ENCODE assay signal across 8 mouse cellular contexts in genomic region chr5:123931131-123931530, GRCm38 (mm10). TPM values are rescaled to one million over a fixed set of nuclear protein-coding genes. Genes with fewer than 3 reads are reported as not detected.
DNase-seq lines count a peak whose midpoint lies in the region; ATAC-seq and TF ChIP-seq lines count a peak whose summit lies in the region.

No protein-coding gene starts in this region.

- no peaks in the 10 kb centered on the region for H3K27me3 ChIP-seq in heart, embryonic 11.5 days (ENCODE audit: control insufficient read depth, insufficient read depth, low read length)
- H3K27me3 ChIP-seq in E14TG2a.4 (ENCODE audit: insufficient read depth, low read length): no peaks in the 10 kb centered on the region
- H3K27me3 ChIP-seq in forebrain, postnatal 0 days (ENCODE audit: insufficient read depth, low read length): no peaks in the 10 kb centered on the region
- H3K27me3 ChIP-seq in liver, postnatal 0 days (ENCODE audit: insufficient read depth, low read length): no peaks in the 10 kb centered on the region

- WGBS in heart, embryonic 11.5 days (ENCODE audit: insufficient replicate concordance): 48% methylated on average over 13 of the region's 13 CpGs
- WGBS in forebrain, postnatal 0 days: 50% methylated on average over 13 of the region's 13 CpGs
- 44% methylated on average over 13 of the region's 13 CpGs for WGBS in liver, postnatal 0 days (ENCODE audit: insufficient replicate concordance)

- H3K4me1 ChIP-seq in heart, embryonic 11.5 days (ENCODE audit: control insufficient read depth, insufficient read depth, low read length): peaks cover 7% of the 10 kb centered on the region; the same call in 1 of the 2 replicates
- peaks cover 27% of the 10 kb centered on the region for H3K4me1 ChIP-seq in E14TG2a.4 (replicated peaks; ENCODE audit: low read depth, low read length)
- no peaks in the 10 kb centered on the region for H3K4me1 ChIP-seq in forebrain, postnatal 0 days (ENCODE audit: insufficient read depth)
- H3K4me1 ChIP-seq in liver, postnatal 0 days (ENCODE audit: insufficient read depth): peaks cover 8% of the 10 kb centered on the region; the same call in 1 of the 2 replicates

- no peak for TF ChIP-seq CTCF in E14TG2a.4 (conservative IDR thresholded peaks at IDR 0.05; ENCODE audit: low read length)
- TF ChIP-seq CTCF in forebrain, postnatal 0 days (IDR thresholded peaks at IDR 0.05; ENCODE audit: low read depth): no peak
- TF ChIP-seq CTCF in liver, postnatal 0 days (IDR thresholded peaks at IDR 0.05; ENCODE audit: low read depth): no peak

- DNase-seq in heart, postnatal 10 days: no peak
- DNase-seq in forebrain, postnatal 0 days: no peak
- DNase-seq in liver, postnatal 0 days: peak; percentile 12
- no peak for DNase-seq in ovary, postnatal 36 days (ENCODE audit: low spot score)
- DNase-seq in right cerebral cortex, postnatal 25 days: no peak
- no peak for DNase-seq in adrenal gland, postnatal 25 days

- no peaks in the 10 kb centered on the region for H3K9me3 ChIP-seq in heart, embryonic 11.5 days (replicated peaks; ENCODE audit: control insufficient read depth, low read length)
- H3K9me3 ChIP-seq in E14TG2a.4 (ENCODE audit: low read length): no peaks in the 10 kb centered on the region
- no peaks in the 10 kb centered on the region for H3K9me3 ChIP-seq in forebrain, postnatal 0 days (ENCODE audit: low read length)
- no peaks in the 10 kb centered on the region for H3K9me3 ChIP-seq in liver, postnatal 0 days (ENCODE audit: low read length)

- TF ChIP-seq EP300 in liver, postnatal 0 days (IDR thresholded peaks at IDR 0.05; ENCODE audit: low read depth): no peak

- H3K4me3 ChIP-seq in heart, embryonic 11.5 days (ENCODE audit: low read depth, low read length): peak overlapping the region; percentile 77
- H3K4me3 ChIP-seq in E14TG2a.4 (replicated peaks; ENCODE audit: low read length): peak overlapping the region; percentile 92
- peak overlapping the region; percentile 75 for H3K4me3 ChIP-seq in forebrain, postnatal 0 days (ENCODE audit: low read depth, low read length)
- peak overlapping the region; percentile 74 for H3K4me3 ChIP-seq in liver, postnatal 0 days (ENCODE audit: low read depth, low read length)

- no peak for ATAC-seq in heart, embryonic 11.5 days (replicated peaks; ENCODE audit: insufficient number of reproducible peaks, low FRiP score, low TSS enrichment)
- ATAC-seq in forebrain, postnatal 0 days: no peak
- no peak for ATAC-seq in liver, postnatal 0 days

- H3K27ac ChIP-seq in heart, embryonic 11.5 days (ENCODE audit: low read depth, low read length): no peak overlapping the region
- no peak overlapping the region for H3K27ac ChIP-seq in forebrain, postnatal 0 days (ENCODE audit: low read depth, low read length)
- peak overlapping the region; percentile 89 for H3K27ac ChIP-seq in liver, postnatal 0 days (ENCODE audit: low read depth)

- intact Hi-C loops in heart, postnatal 10 days (cut with DNase I): loop anchor here (5.0 kb wide), 1 partner anchor 156 kb away; no protein-coding TSS in a partner anchor

- H3K4me2 ChIP-seq in heart, embryonic 11.5 days: peak overlapping the region; percentile 88
- peak overlapping the region; percentile 68 for H3K4me2 ChIP-seq in forebrain, postnatal 0 days (ENCODE audit: low read depth)
- H3K4me2 ChIP-seq in liver, postnatal 0 days (ENCODE audit: low read depth, low read length): peak overlapping the region; percentile 79

- peak overlapping the region; percentile 97 for H3K9ac ChIP-seq in heart, embryonic 11.5 days (ENCODE audit: low read depth, low read length)
- H3K9ac ChIP-seq in forebrain, postnatal 0 days: peak overlapping the region; percentile 82
- peak overlapping the region; percentile 88 for H3K9ac ChIP-seq in liver, postnatal 0 days (replicated peaks)

- H3K36me3 ChIP-seq in heart, embryonic 11.5 days (ENCODE audit: control insufficient read depth, insufficient read depth, low read length): peaks cover 15% of the 10 kb centered on the region
- H3K36me3 ChIP-seq in E14TG2a.4 (ENCODE audit: insufficient read depth, low read length): peaks cover 35% of the 10 kb centered on the region
- H3K36me3 ChIP-seq in forebrain, postnatal 0 days (ENCODE audit: insufficient read depth): peaks cover 12% of the 10 kb centered on the region
- H3K36me3 ChIP-seq in liver, postnatal 0 days (replicated peaks; ENCODE audit: insufficient read depth, low read length): peaks cover 19% of the 10 kb centered on the region

RNA-seq across cellular contexts. Expression of gene Ccdc62, which starts 0.7 kb away (rescaled TPM):
- 6.0 and 6.4 TPM in 2 replicates for polyA plus RNA-seq in heart, embryonic 11.5 days (2014; fragmentation: Nextera tagmentation; extraction: Ambion mirVana)
- total RNA-seq in heart, postnatal 10 days (2021): 1 to 10 TPM; 2.2 to 3.1 TPM
- total RNA-seq in forebrain, postnatal 0 days (2014; rRNA removed): 3.6 and 3.7 TPM in 2 replicates
- polyA plus RNA-seq in forebrain, postnatal 0 days (2015; fragmentation: Nextera tagmentation; extraction: Ambion mirVana): 3.3 and 3.7 TPM in 2 replicates
- 3.1 and 3.2 TPM in 2 replicates for polyA plus RNA-seq in liver, postnatal 0 days (2015; fragmentation: Nextera tagmentation; extraction: Ambion mirVana)
- total RNA-seq in adrenal gland, postnatal 25 days (2021): 4.9 and 5.0 TPM in 2 replicates

RNA-seq across cellular contexts. Expression of gene Gm43518, which starts 3.9 kb away (rescaled TPM):
- polyA plus RNA-seq in heart, embryonic 11.5 days (2014; fragmentation: Nextera tagmentation; extraction: Ambion mirVana): 0.93 and 1.2 TPM in 2 replicates
- total RNA-seq in heart, postnatal 10 days (2021): under 1 TPM in 1 of 2 experiments, not detected in 1; 0.89 TPM
- 0.38 and 0.57 TPM in 2 replicates for total RNA-seq in forebrain, postnatal 0 days (2014; rRNA removed)
- polyA plus RNA-seq in forebrain, postnatal 0 days (2015; fragmentation: Nextera tagmentation; extraction: Ambion mirVana): 0.30 and 1.2 TPM in 2 replicates
- polyA plus RNA-seq in liver, postnatal 0 days (2015; fragmentation: Nextera tagmentation; extraction: Ambion mirVana): 0.41 and 0.67 TPM in 2 replicates
- total RNA-seq in adrenal gland, postnatal 25 days (2021): 1.9 TPM in 1 of 2 replicates, not detected in the other

RNA-seq across cellular contexts. Expression of gene Denr, which starts 24.2 kb away (rescaled TPM):
- polyA plus RNA-seq in heart, embryonic 11.5 days (2014; fragmentation: Nextera tagmentation; extraction: Ambion mirVana): 104 and 110 TPM in 2 replicates
- 10 to 100 TPM; 53.4 to 54.2 TPM for total RNA-seq in heart, postnatal 10 days (2021)
- total RNA-seq in forebrain, postnatal 0 days (2014; rRNA removed): 25.2 and 25.3 TPM in 2 replicates
- 128 and 130 TPM in 2 replicates for polyA plus RNA-seq in forebrain, postnatal 0 days (2015; fragmentation: Nextera tagmentation; extraction: Ambion mirVana)
- 54.1 and 61.1 TPM in 2 replicates for polyA plus RNA-seq in liver, postnatal 0 days (2015; fragmentation: Nextera tagmentation; extraction: Ambion mirVana)
- 65.3 and 87.6 TPM in 2 replicates for total RNA-seq in adrenal gland, postnatal 25 days (2021)

RNA-seq across cellular contexts. Expression of gene Hip1r, which starts 42.3 kb away (rescaled TPM):
- polyA plus RNA-seq in heart, embryonic 11.5 days (2014; fragmentation: Nextera tagmentation; extraction: Ambion mirVana): 2.7 and 2.9 TPM in 2 replicates
- 10 to 100 TPM; 26.1 to 41.6 TPM for total RNA-seq in heart, postnatal 10 days (2021)
- total RNA-seq in forebrain, postnatal 0 days (2014; rRNA removed): 52.2 and 55.0 TPM in 2 replicates
- 22.2 and 29.8 TPM in 2 replicates for polyA plus RNA-seq in forebrain, postnatal 0 days (2015; fragmentation: Nextera tagmentation; extraction: Ambion mirVana)
- polyA plus RNA-seq in liver, postnatal 0 days (2015; fragmentation: Nextera tagmentation; extraction: Ambion mirVana): 10.1 and 13.5 TPM in 2 replicates
- total RNA-seq in adrenal gland, postnatal 25 days (2021): 17.9 and 18.3 TPM in 2 replicates

RNA-seq across cellular contexts. Expression of gene Hcar1, which starts 51.3 kb away (rescaled TPM):
- 0.06 TPM in 1 of 2 replicates, not detected in the other for polyA plus RNA-seq in heart, embryonic 11.5 days (2014; fragmentation: Nextera tagmentation; extraction: Ambion mirVana)
- total RNA-seq in heart, postnatal 10 days (2021): under 1 TPM; 0.69 to 0.77 TPM
- total RNA-seq in forebrain, postnatal 0 days (2014; rRNA removed): 0.62 and 1.00 TPM in 2 replicates
- 0.60 and 0.61 TPM in 2 replicates for polyA plus RNA-seq in forebrain, postnatal 0 days (2015; fragmentation: Nextera tagmentation; extraction: Ambion mirVana)
- 0.11 and 0.14 TPM in 2 replicates for polyA plus RNA-seq in liver, postnatal 0 days (2015; fragmentation: Nextera tagmentation; extraction: Ambion mirVana)
- total RNA-seq in adrenal gland, postnatal 25 days (2021): 3.7 and 5.3 TPM in 2 replicates
